Mouse (Mus musculus): Measurements from ENCODE around the gene Cdh4.
A peak's percentile ranks its signal among the peaks of the same experiment; 100 is the strongest.

- no peak for TF ChIP-seq TCF12 (IDR thresholded peaks at IDR 0.05; ENCODE audit: insufficient read depth, poor library complexity, severe bottlenecking)
- TF ChIP-seq POLR2AphosphoS2 (IDR thresholded peaks at IDR 0.05; ENCODE audit: insufficient read length, low read depth), result no peak
- TF ChIP-seq POLR2A (IDR thresholded peaks at IDR 0.05; ENCODE audit: insufficient read length, low read depth), result no peak
- no peak for TF ChIP-seq USF1 (IDR thresholded peaks at IDR 0.05; ENCODE audit: low read depth)
- TF ChIP-seq MAX (IDR thresholded peaks at IDR 0.05; ENCODE audit: low read depth), result no peak
- TF ChIP-seq SRF (IDR thresholded peaks at IDR 0.05; ENCODE audit: control insufficient read depth, insufficient read length, low read depth), result no peak
- no peak for TF ChIP-seq CEBPB (IDR thresholded peaks at IDR 0.05; ENCODE audit: insufficient read depth, poor library complexity, severe bottlenecking)
- no peak for TF ChIP-seq E2F4 (IDR thresholded peaks at IDR 0.05; ENCODE audit: insufficient read depth)
- no peak for TF ChIP-seq MYOD1 (IDR thresholded peaks at IDR 0.05; ENCODE audit: control insufficient read depth in 1 of 3, insufficient read length in 2 of 3, low read depth in 2 of 3)
- peak in 2 of 3 experiments; percentile 5 to 30 for TF ChIP-seq MYOG (IDR thresholded peaks at IDR 0.05; ENCODE audit: control insufficient read depth in 1 of 3, insufficient read depth in 1 of 3, insufficient read length in 2 of 3, low read depth in 2 of 3)
- no peak for TF ChIP-seq REST (IDR thresholded peaks at IDR 0.05; ENCODE audit: insufficient read depth, insufficient read length)
Observed at GRCm38 (mm10) chr2:179769943-179770342, 327.7 kb downstream of the Cdh4 start.

Measured in myocyte (in vitro differentiated cells).